Mouse (Mus musculus) heart, postnatal 36 days (tissue): ENCODE data around the gene Ajm1. TPM values are rescaled to one million over a fixed set of nuclear protein-coding genes. Genes with fewer than 3 reads are reported as not detected.

Source experiments
- DNase-seq, 2 experiments: peaks; one replicate each; pipeline ENCODE4 v3.0.0; 2021 to 2022
- intact Hi-C: fragments of 180-260 bp; cut with DNase I; formaldehyde crosslinking; loops from one replicate; pipeline ENCODE4 v1.15.1; 2025
- total RNA-seq, 2 experiments: library from RNA; stranded (reverse); gene quantifications; 2 replicates each; pipeline ENCODE4 v1.2.3; 2021

The Ajm1 gene
- total RNA-seq, 2 experiments from 2014 or later = 0.08 TPM

DNA sequence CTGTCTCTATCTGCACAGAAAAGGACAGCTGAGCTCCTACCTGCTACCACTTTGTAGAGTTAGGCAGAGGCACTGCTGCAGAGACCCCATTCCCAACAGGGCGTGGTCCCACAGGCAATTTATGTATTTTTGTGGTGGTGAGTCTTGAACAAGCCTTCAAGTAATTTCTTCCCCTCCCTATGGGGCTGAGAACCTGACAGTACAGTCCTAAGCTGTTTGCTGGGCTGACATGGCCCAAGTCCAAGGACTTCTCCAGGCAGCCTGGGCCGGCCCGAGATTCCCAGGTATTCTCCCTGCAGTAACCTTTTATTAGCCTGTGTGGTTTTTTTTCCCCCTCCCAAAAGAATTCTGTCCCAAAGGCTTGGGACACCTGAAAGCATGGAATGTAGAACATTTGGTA lies 2.6 kb upstream of the Ajm1 start:
- DNase-seq = no peak
- intact Hi-C loops = no loop called here

- intact Hi-C loops = no loop called here
Observed at GRCm38 (mm10) chr2:25583571-25583970, 2.0 kb upstream of the Ajm1 start.

DNA sequence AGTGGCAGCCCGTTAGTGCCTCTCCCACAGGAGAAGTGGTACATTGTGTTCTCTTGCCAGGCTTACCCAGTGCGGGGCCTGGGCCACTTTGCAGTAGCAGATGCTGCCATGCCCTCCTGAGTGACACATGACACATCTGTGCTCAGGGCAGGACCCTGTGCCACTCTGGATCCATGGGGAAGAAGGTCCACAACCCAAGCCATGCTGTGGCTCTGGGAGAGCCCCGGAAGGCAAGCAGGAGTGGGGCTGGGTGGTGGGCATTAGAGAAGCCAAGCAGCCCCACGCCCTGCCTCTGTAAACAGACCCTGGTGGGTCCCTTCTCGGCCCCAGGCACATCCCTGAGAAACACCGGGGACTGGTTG lies 1.5 kb upstream of the Ajm1 start:
- DNase-seq = no peak
- intact Hi-C loops = no loop called here

More at GRCm38 (mm10) chr2:25583571-25583970, 2.0 kb upstream of the Ajm1 start:
- no peak for DNase-seq

DNA sequence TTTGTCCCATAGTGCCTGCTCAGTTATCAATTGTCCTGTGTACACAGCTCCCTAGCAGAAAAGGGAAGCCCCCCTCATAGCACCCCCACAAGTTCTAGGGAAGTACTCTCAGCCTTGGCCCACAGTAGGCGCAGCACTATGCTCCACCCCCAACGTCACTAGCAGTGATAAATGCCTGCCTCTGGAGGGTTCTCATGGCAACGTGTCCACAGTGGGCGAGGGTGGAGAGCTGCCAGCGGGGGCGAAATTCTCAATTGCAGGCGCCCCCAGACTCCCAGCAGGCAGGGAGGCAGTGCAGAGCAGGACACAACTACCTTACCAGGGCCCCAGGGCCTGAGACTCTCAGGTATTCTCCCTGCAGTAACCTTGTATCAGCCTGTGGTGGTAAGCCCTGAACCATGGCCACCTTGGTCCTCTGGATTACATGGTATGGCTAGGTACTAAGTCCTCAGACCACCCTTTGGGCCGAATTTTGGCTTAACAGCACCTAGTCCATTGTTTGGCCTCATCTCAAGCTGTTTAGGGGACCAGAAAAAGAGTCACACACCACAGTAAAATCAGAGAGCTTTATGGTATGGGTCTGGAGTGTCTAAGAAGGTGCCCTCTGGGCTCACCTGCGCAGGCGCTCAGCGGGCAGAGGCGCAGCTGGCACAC lies 1.0 kb upstream of the Ajm1 start:
- intact Hi-C loops = no loop called here
- no peak for DNase-seq

DNA sequence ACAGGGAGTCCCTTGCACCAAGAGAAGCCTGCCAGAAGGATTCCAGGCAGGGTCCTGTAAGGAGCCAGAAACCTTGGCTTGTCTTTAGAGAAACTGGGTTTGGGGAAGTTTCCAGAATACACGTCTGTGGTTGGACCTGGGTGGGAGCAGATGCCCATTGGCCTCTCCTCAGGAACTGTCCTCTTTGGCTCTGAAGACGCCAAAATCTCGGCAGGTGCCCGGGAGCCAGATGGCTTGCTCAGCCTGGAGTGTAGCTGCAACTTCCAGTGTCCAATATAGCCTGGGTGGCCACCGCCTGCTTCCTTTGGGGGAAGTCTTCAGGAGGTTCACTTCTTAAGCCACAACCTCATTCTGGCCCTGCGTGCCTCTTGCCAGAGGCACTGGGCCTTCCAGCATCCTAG lies 344 bp upstream of the Ajm1 start:
- intact Hi-C loops = no loop called here
- DNase-seq = no peak

GRCm38 (mm10) chr2:25580621-25581101 lies 896 bp downstream of the Ajm1 start:
- intact Hi-C loops = no loop called here

DNA sequence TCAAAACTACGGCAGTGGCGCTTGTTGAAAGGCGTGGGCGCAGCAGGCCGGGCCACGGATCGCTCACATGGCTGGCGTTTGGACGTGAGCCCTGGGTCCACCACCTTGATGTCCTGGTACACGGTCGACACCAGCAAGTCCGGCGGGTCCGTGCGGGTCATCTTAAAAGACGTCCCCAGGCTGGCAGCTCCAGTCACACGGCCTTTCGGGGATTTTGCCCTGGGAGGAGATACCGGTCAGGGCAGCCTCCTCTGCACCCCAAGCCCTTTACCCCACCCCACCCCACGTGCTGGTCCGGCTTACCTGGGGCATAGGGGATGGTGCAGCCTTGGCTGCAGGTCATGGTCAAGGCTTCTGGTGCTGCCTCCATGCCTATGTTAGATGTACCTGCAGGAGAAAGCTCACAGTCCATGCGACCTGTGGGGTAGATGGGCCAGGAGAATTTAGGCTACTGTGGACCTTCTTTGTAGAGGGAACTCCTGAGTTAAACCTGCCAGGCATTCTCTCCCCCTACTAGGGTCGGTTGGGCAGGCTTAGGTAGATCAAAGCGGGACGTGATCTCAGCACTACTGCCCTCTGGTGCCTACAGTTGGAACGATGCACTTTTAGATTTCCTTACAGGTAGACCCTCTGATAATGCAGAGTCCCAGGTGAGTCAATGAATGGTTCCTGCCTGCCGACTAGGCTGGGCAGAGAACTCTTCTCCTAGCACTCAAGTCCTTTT lies 1.7 kb downstream of the Ajm1 start:
- intact Hi-C loops = no loop called here
- no peak for DNase-seq

More at GRCm38 (mm10) chr2:25580621-25581101, 896 bp downstream of the Ajm1 start:
- DNase-seq = no peak

GRCm38 (mm10) chr2:25578796-25579736 lies 2.5 kb downstream of the Ajm1 start:
- intact Hi-C loops = no loop called here
- DNase-seq = no peak

GRCm38 (mm10) chr2:25577951-25578795 lies 3.4 kb downstream of the Ajm1 start:
- intact Hi-C loops = no loop called here
- no peak for DNase-seq

- DNase-seq = no peak
- intact Hi-C loops = no loop called here
Observed at GRCm38 (mm10) chr2:25576965-25577891, 4.3 kb downstream of the Ajm1 start.

DNA sequence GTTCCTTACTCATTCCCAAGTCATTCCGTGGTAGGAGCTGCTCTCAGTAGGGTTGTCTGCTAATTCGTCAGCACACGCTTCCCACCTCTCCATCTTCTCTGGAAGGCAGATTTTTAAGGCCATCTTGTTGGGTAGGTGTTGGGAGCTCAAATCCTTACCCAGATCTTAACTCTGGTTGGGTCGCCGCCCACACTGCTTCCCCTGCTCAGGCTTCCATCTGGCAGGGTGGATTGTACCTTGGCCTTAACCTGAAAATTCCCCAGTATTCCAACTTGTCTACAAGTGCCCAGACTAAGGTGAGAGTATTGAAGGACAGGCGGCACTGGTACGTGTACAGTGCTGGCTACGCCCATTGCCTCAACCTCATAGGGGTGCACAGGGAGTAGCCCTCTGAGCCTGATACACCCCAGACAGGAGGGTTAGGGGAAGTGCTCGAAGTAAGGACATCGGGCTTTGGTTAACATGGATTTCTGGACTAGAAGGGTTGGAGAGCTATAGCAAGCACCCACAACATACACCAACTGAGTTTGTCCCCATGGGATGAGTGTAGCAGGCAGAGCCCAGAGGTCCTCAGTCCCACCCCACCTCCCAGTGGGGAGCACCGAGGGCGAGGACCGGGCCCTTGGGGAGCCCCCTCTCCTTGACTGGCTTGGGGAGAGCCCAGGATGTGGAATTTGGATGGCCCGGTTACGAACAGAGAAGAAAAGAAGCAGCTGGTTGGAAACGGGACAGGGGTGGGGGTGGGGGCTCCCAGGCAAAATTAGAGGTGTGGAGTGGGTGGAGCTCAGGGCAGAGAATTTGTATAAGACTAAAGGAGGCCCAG lies 5.3 kb downstream of the Ajm1 start:
- intact Hi-C loops = no loop called here
- no peak for DNase-seq

DNA sequence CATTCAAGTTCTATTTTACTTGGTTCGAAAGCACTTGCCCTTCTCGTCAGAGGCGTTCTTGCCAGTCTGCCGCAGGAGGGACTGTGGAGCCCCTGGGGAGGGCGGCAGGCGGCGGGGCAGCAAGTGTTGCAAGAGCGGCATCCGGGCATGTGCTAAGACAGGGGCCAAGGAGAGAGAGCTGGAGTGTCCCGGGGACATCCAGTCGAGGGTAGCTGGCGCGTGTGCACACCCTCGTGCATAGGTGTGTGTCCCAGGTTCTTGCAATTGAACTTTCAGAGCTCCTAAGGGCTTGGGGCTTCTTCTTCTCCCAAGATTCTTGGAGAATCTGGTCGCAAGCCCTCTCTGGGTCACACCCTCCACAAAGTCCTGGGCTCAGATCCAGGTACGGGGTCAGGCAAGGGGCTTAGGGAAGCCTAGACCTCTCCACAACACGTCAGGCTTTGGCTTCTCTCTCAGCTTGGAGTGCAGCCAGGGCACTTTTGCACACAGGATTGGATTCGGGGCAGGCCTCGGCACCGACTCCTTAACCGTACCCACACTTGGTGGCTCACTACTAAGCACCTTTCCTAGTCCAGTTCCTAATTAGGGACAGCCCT lies 6.0 kb downstream of the Ajm1 start:
- intact Hi-C loops = no loop called here
- peak; percentile 46 for DNase-seq

DNA sequence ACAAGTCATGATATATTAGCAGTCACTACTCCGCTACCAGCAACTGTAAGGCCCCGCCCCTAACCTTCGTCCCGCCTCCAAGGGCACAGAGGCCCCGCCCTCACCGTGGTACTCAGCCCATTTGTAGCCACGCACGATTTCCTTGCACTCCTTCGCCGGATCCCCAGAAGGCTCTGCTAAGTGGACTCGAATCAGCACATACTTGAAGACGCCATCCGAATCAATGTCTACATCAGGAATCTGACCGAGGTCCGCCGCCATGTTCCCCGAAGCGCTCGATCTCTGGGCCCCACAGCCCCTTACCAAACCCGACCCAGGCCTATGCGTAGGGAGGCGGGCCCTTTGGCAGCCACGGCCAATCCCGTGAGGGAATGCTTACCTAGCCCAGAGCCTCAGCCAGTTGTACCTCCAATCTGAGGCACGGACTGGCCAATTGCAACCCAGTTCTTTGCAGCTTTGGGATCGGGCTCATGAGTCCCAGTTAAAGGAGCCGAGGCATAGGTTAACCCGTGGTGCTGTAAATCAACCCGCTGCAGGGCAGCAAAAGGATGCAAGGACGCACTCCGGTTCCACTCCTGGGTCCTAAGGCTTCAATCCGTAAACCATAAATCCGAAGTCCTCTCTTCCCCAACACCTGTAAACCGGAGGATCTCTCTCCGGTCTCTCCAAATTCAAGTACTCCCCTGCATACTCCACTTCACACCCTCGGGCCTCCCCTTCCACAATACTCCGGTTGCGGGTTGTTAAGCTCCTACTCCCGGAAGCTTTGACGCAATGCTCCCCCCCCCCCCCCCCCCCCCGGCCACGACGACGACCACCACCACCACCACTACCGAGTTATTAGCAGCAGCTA lies 6.8 kb downstream of the Ajm1 start, which contains the start of the genes Mamdc4 and Phpt1:
Mamdc4 (minus strand) TSS at position 267 of the 853 bp plus-strand sequence.
Phpt1 (minus strand) TSS at position 646 of the 853 bp plus-strand sequence.
- peak; percentile 96 to 98 for DNase-seq
- intact Hi-C loops = no loop called here

DNA sequence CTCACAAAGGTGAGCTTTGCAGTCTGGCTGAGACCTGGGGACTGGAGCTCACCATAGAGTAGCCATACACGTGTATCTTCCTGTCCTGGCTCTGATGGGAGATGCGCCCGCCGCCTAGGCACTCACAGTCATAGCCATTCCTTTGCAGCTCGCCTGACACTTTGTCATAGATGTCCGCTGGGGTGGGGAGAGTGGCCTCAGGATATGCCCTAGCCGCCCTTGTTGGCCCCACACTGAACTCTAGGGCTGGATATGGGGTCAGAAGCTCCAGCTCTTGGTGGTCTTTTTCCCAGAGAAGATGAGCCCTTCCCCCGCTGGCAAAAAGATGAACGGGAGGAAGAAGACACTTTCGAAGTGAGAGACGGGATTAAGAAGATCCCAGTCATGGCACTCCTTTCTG lies 7.4 kb downstream of the Ajm1 start:
- no peak for DNase-seq
- intact Hi-C loops = no loop called here

DNA sequence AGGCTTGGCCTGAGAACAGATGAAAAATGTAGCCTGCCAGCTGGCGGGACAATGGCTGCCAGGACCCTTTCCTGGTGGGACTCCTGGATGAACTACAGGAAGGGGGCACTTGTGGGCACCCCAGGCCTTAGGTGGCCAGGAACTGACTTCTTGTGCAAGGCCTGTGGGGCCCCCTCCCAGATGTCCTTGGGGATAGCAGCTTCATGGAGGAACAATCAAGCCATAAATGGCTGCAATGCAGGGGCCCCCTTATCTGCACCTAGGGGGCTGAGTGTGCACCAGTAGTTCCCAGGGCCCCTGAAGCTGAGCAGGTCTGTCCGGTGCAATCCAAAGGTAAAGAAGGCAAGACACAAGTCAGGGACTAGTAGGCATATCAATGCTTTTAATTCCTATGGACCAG lies 8.5 kb downstream of the Ajm1 start:
- intact Hi-C loops = no loop called here
- DNase-seq = no peak

DNA sequence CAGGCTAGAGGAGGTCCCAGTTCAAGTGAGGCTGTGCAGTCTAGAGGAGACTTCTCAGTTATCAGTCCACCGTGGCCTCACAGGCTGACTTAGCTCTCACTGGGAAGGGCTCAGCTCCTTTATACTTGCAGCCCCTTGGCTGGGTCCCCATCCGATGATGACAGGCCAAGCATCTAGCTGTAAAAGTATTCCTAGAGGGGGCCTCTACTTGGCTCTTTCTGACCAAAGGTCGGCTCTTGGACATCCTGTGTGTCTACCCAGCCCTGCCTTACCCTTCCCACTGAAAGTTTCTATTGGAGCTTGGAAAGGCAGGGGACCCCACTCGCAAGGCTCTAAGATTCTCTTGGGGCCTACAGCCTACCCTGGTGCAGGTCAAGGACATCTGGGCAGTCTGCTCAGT lies 10.3 kb downstream of the Ajm1 start:
- DNase-seq = no peak
- intact Hi-C loops = no loop called here

- intact Hi-C loops = no loop called here
- no peak for DNase-seq
Observed at GRCm38 (mm10) chr2:25569323-25569722, 12.2 kb downstream of the Ajm1 start.
